Comparison of ENCODE assay signal across 7 mouse cellular contexts in the genomic region with DNA sequence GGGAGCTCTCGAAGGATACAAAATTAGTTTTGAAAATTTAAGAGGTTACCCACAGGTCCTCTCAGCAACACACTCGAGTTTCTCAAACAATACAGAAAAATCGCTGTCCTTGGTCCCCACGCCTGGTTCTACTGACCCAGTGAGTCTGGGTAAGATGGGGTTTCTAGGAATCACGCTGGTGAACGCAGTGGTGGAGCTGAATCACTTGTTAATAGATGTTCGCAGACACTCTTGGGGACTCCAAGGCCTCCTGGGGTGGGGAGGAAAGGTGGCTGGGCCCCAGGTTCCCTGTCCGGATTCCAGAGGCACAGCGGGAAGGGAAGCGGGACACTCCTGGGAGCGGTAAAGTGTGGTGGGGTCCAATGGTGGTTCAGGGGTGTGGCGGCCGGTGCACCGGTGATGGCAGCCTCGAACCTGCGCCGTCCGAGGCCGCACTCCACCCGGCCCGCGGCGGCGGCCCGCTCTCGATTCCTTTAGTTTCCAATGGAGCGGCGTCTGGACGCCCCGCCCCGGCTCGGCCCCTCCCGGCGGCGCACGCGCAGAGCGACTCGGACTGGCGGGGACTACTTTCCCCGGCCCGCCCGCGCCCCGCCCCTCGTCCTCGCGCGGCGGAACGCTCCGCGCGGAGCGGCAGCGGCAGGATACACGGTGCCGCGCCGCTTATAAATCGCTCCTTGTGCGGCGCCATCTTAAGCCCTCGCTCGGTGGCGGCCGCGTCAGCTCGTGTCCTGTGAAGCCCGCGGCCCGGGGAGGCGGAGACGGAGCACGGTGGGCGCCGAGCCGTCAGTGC. TPM values are rescaled to one million over a fixed set of nuclear protein-coding genes. Genes with fewer than 3 reads are reported as not detected.
A peak's percentile ranks its signal among the peaks of the same experiment; 100 is the strongest.
DNase-seq lines count a peak whose midpoint lies in the region; ATAC-seq and TF ChIP-seq lines count a peak whose summit lies in the region.

No protein-coding gene starts in this region.

- ATAC-seq in granulocyte monocyte progenitor cell, adult 5-6 weeks (replicated peaks; ENCODE audit: poor library complexity, severe bottlenecking) = peak; percentile 81
- ATAC-seq in intestine, postnatal 0 days = peak; percentile 90
- peak; percentile 84 for ATAC-seq in midbrain, embryonic 12.5 days (ENCODE audit: low FRiP score, low read depth)

- WGBS in embryonic facial prominence, embryonic 10.5 days = 5% methylated on average over 78 of the region's 78 CpGs
- 5% methylated on average over 77 of the region's 78 CpGs for WGBS in intestine, postnatal 0 days
- WGBS in midbrain, embryonic 12.5 days = 5% methylated on average over 71 of the region's 78 CpGs

- peaks cover 44% of the 10 kb centered on the region for H3K4me1 ChIP-seq in embryonic facial prominence, embryonic 10.5 days
- peaks cover 10% of the 10 kb centered on the region; the same call in 1 of the 2 replicates for H3K4me1 ChIP-seq in intestine, postnatal 0 days (replicated peaks; ENCODE audit: control insufficient read depth, insufficient read depth, low read length)
- H3K4me1 ChIP-seq in midbrain, embryonic 12.5 days = peaks cover 49% of the 10 kb centered on the region

- no peaks in the 10 kb centered on the region for H3K27me3 ChIP-seq in embryonic facial prominence, embryonic 10.5 days (replicated peaks; ENCODE audit: low read depth, poor library complexity, severe bottlenecking)
- H3K27me3 ChIP-seq in intestine, postnatal 0 days (replicated peaks; ENCODE audit: control insufficient read depth, insufficient read depth, low read length) = no peaks in the 10 kb centered on the region
- H3K27me3 ChIP-seq in midbrain, embryonic 12.5 days = no peaks in the 10 kb centered on the region

- H3K9me3 ChIP-seq in embryonic facial prominence, embryonic 10.5 days = no peaks in the 10 kb centered on the region
- H3K9me3 ChIP-seq in intestine, postnatal 0 days (ENCODE audit: control insufficient read depth) = no peaks in the 10 kb centered on the region
- H3K9me3 ChIP-seq in midbrain, embryonic 12.5 days = no peaks in the 10 kb centered on the region

- H3K4me2 ChIP-seq in intestine, postnatal 0 days (replicated peaks; ENCODE audit: low read depth) = peak overlapping the region; percentile 78; the same call in 1 of the 2 replicates
- 0 out of 2 replicates have a peak overlapping the region, but pooled peaks have one; percentile 12 for H3K4me2 ChIP-seq in midbrain, embryonic 12.5 days (replicated peaks)

- intact Hi-C loops in left cerebral cortex, postnatal 4 days (cut with DNase I) = loop anchor here (5.0 to 10.0 kb wide), 2 partner anchors 66 to 158 kb away; no protein-coding TSS in a partner anchor

- peaks cover 9% of the 10 kb centered on the region for H3K36me3 ChIP-seq in embryonic facial prominence, embryonic 10.5 days (replicated peaks)
- H3K36me3 ChIP-seq in intestine, postnatal 0 days (ENCODE audit: control insufficient read depth, insufficient read depth) = no peaks in the 10 kb centered on the region; the same call in none of the 2 replicates
- 0 out of 2 replicates have a peak, but pooled peaks cover 7% of the 10 kb centered on the region for H3K36me3 ChIP-seq in midbrain, embryonic 12.5 days

- H3K27ac ChIP-seq in embryonic facial prominence, embryonic 10.5 days (replicated peaks) = peak overlapping the region; percentile 97
- H3K27ac ChIP-seq in intestine, postnatal 0 days (ENCODE audit: low read depth, low read length) = peak overlapping the region; percentile 97
- peak overlapping the region; percentile 91 for H3K27ac ChIP-seq in midbrain, embryonic 12.5 days (replicated peaks)

- TF ChIP-seq CTCF in intestine, postnatal 0 days (IDR thresholded peaks at IDR 0.05; ENCODE audit: low read depth) = no peak

- H3K9ac ChIP-seq in intestine, postnatal 0 days (ENCODE audit: low read depth, low read length) = peak overlapping the region; percentile 99
- peak overlapping the region; percentile 80 for H3K9ac ChIP-seq in midbrain, embryonic 12.5 days (replicated peaks)

- DNase-seq in adrenal gland, postnatal 14 days = peak; percentile 99
- DNase-seq in embryonic facial prominence, embryonic 10.5 days (ENCODE audit: low spot score) = peak; percentile 98
- peak; percentile 99 for DNase-seq in left cerebral cortex, postnatal 4 days
- DNase-seq in skeletal muscle tissue, adult 2 months (ENCODE audit: low read depth, low spot score) = peak; percentile 96

- H3K4me3 ChIP-seq in embryonic facial prominence, embryonic 10.5 days = peak overlapping the region; percentile 93
- peak overlapping the region; percentile 91 for H3K4me3 ChIP-seq in intestine, postnatal 0 days (ENCODE audit: low read depth, low read length)
- H3K4me3 ChIP-seq in midbrain, embryonic 12.5 days = peak overlapping the region; percentile 74

RNA-seq across cellular contexts. Expression of a gene that starts 4.0 kb away (rescaled TPM):
- 696 and 727 TPM in 2 replicates for total RNA-seq in adrenal gland, postnatal 14 days (2021)
- polyA plus RNA-seq in embryonic facial prominence, embryonic 10.5 days (2016; fragmentation: Nextera tagmentation; extraction: Ambion mirVana) = 584 and 637 TPM in 2 replicates
- 263 and 299 TPM in 2 replicates for total RNA-seq in granulocyte monocyte progenitor cell, adult 5-6 weeks (2014; fragmentation: Nextera tagmentation)
- 436 and 469 TPM in 2 replicates for total RNA-seq in granulocyte monocyte progenitor cell, adult 5-6 weeks (2017)
- polyA plus RNA-seq in intestine, postnatal 0 days (2015; fragmentation: Nextera tagmentation; extraction: Ambion mirVana) = 363 and 364 TPM in 2 replicates
- total RNA-seq in left cerebral cortex, postnatal 4 days (2021) = 100 to 1,000 TPM; 697 to 735 TPM
- polyA plus RNA-seq in midbrain, embryonic 12.5 days (2016; fragmentation: Nextera tagmentation; extraction: Ambion mirVana) = 847 and 873 TPM in 2 replicates

Comparison
In these comparisons a context has a peak if more than half of its experiments do, and no peak if none do; other contexts are left out.
1. Peak in every context shown above with its lines: DNase-seq, ATAC-seq, H3K4me3 ChIP-seq and H3K27ac ChIP-seq.